Mouse (Mus musculus): Measurements from ENCODE around the gene Peg10.
"Not testable (repeated sequence)": the region's sequence is repeated elsewhere in the genome, so short reads cannot be mapped to it uniquely, and the experiment has no call there.

Peg10 gene

GRCm38 (mm10) chr6:4748506-4748961, 1.4 kb downstream of the Peg10 start:
- DNase-seq (ENCODE audit: low read depth, low spot score), result no peak

- peak; percentile 96 for DNase-seq (ENCODE audit: low read depth, low spot score)
Observed at GRCm38 (mm10) chr6:4749091-4749490, 2.0 kb downstream of the Peg10 start.

- no peak for DNase-seq (ENCODE audit: low read depth, low spot score)
Observed at GRCm38 (mm10) chr6:4751355-4751754, 4.2 kb downstream of the Peg10 start.

GRCm38 (mm10) chr6:4754286-4754685, 7.2 kb downstream of the Peg10 start:
- no peak for DNase-seq (ENCODE audit: low read depth, low spot score)

- DNase-seq (ENCODE audit: low read depth, low spot score), result no peak
Observed at GRCm38 (mm10) chr6:4754886-4755285, 7.8 kb downstream of the Peg10 start.

GRCm38 (mm10) chr6:4761415-4762142, 14.5 kb downstream of the Peg10 start:
- not testable (repeated sequence) for DNase-seq (ENCODE audit: low read depth, low spot score)

GRCm38 (mm10) chr6:4762252-4762651, 15.1 kb downstream of the Peg10 start:
- peak; percentile 34 for DNase-seq (ENCODE audit: low read depth, low spot score)

- DNase-seq (ENCODE audit: low read depth, low spot score), result no peak
Observed at GRCm38 (mm10) chr6:4796281-4796680, 49.2 kb downstream of the Peg10 start.

GRCm38 (mm10) chr6:4797317-4797716, 50.2 kb downstream of the Peg10 start:
- not testable (repeated sequence) for DNase-seq (ENCODE audit: low read depth, low spot score)

- DNase-seq (ENCODE audit: low read depth, low spot score), result no peak
Observed at GRCm38 (mm10) chr6:4798382-4798781, 51.3 kb downstream of the Peg10 start.

GRCm38 (mm10) chr6:4799359-4799758, 52.3 kb downstream of the Peg10 start:
- peak; percentile 42 for DNase-seq (ENCODE audit: low read depth, low spot score)

GRCm38 (mm10) chr6:4806981-4807380, 59.9 kb downstream of the Peg10 start:
- DNase-seq (ENCODE audit: low read depth, low spot score), result no peak

Data from ES-CJ7 (cell line).